Mouse (Mus musculus) heart, embryonic 16.5 days (tissue): ENCODE data around the gene Slc43a3. TPM values are rescaled to one million over a fixed set of nuclear protein-coding genes. Genes with fewer than 3 reads are reported as not detected.

Experiments used
- ATAC-seq: fragments of 200-750 bp; cut with Nextera tagmentation; replicated peaks from 2 replicates; pipeline ENCODE4 v1.8.0; 2017; ENCODE audit warnings: moderate number of reproducible peaks; ENCODE audit not compliant: insufficient read depth, low FRiP score; ENCODE audit errors: extremely low read depth
- H3K27ac ChIP-seq: fragments of 300-500 bp; sonication (generic); 2 replicates; pipeline ENCODE4 v1.5.1; 2014; ENCODE audit warnings: mild to moderate bottlenecking, low read length, control low read depth, moderate library complexity
- H3K27me3 ChIP-seq: fragments of 300-500 bp; sonication (generic); 2 replicates; pipeline ENCODE4 v1.6.1; 2014; ENCODE audit warnings: low read length, mixed read lengths; ENCODE audit not compliant: control insufficient read depth, insufficient read depth
- H3K36me3 ChIP-seq: fragments of 300-500 bp; sonication (generic); 2 replicates; pipeline ENCODE4 v1.6.1; 2014; ENCODE audit not compliant: control insufficient read depth, insufficient read depth
- H3K4me1 ChIP-seq: fragments of 300-500 bp; sonication (generic); 2 replicates; pipeline ENCODE4 v1.6.1; 2014; ENCODE audit warnings: low read length, mixed read lengths; ENCODE audit not compliant: control insufficient read depth, insufficient read depth
- H3K4me2 ChIP-seq: fragments of 300-500 bp; sonication (generic); 2 replicates; pipeline ENCODE4 v1.6.1; 2014; ENCODE audit warnings: low read depth, mild to moderate bottlenecking, control low read depth, low read length
- H3K4me3 ChIP-seq: fragments of 300-500 bp; sonication (generic); 2 replicates; pipeline ENCODE4 v1.5.1; 2014; ENCODE audit warnings: mild to moderate bottlenecking, control low read depth, low read length
- H3K9ac ChIP-seq: fragments of 300-500 bp; sonication (generic); 2 replicates; pipeline ENCODE4 v1.6.1; 2014; ENCODE audit warnings: low read length, control low read depth
- H3K9me3 ChIP-seq: fragments of 300-500 bp; sonication (generic); replicated peaks from 2 replicates; pipeline ENCODE4 v1.6.1; 2016; ENCODE audit warnings: low read length; ENCODE audit not compliant: control insufficient read depth
- WGBS: fragments of 180-500 bp; shearing (Covaris S2); extraction: QIAGEN DNeasy Blood & Tissue Kit; methylation state at CpG from one replicate; pipeline ENCODE4 v1.1.7; 2014; 5-methylcytosine and 5-hydroxymethylcytosine counted together
- polyA plus RNA-seq: library from polyadenylated mRNA; unstranded; fragments of >200 nt; fragmentation: Nextera tagmentation; extraction: Ambion mirVana; gene quantifications from 2 replicates; pipeline ENCODE4 v1.2.1, GENCODE M21; 2015

Gene Slc43a3
- polyA plus RNA-seq, 1 experiment from 2014 or later, result 42.5 TPM

- ATAC-seq, result no peak
- H3K9me3 ChIP-seq, result no peaks in the 10 kb centered on the region
- H3K4me2 ChIP-seq, result no peak overlapping the region
- H3K4me1 ChIP-seq, result 0 out of 2 replicates have a peak, but pooled peaks cover 3% of the 10 kb centered on the region
- H3K9ac ChIP-seq, result no peak overlapping the region
- peaks cover 4% of the 10 kb centered on the region for H3K36me3 ChIP-seq
- H3K4me3 ChIP-seq, result no peak overlapping the region
- H3K27ac ChIP-seq, result no peak overlapping the region
- no peaks in the 10 kb centered on the region for H3K27me3 ChIP-seq
- WGBS, result 91% methylated on average over 4 of the region's 4 CpGs
Observed at GRCm38 (mm10) chr2:84941795-84942194, 5.4 kb downstream of the Slc43a3 start.

- Histone ChIP-seq H3K4me3 (no peak overlapping the region), H3K36me3 (peaks cover 17% of the 10 kb centered on the region), H3K27me3 (no peaks in the 10 kb centered on the region), H3K4me1 (no peaks in the 10 kb centered on the region), H3K9me3 (no peaks in the 10 kb centered on the region), H3K9ac (no peak overlapping the region), H3K4me2 (no peak overlapping the region), H3K27ac (no peak overlapping the region)
- 76% methylated on average over 3 of the region's 3 CpGs for WGBS
- ATAC-seq, result no peak
Observed at GRCm38 (mm10) chr2:84947154-84947771, 10.9 kb downstream of the Slc43a3 start.

GRCm38 (mm10) chr2:84948252-84948651, 11.9 kb downstream of the Slc43a3 start:
- Histone ChIP-seq H3K27me3 (no peaks in the 10 kb centered on the region), H3K9me3 (no peaks in the 10 kb centered on the region), H3K4me3 (no peak overlapping the region), H3K4me2 (no peak overlapping the region), H3K36me3 (peaks cover 17% of the 10 kb centered on the region), H3K4me1 (no peaks in the 10 kb centered on the region), H3K9ac (no peak overlapping the region), H3K27ac (no peak overlapping the region)
- no peak for ATAC-seq
- WGBS, result 94% methylated on average over 7 of the region's 7 CpGs

GRCm38 (mm10) chr2:84948721-84949120, 12.3 kb downstream of the Slc43a3 start:
- Histone ChIP-seq H3K4me2 (no peak overlapping the region), H3K27ac (no peak overlapping the region), H3K9me3 (no peaks in the 10 kb centered on the region), H3K9ac (no peak overlapping the region), H3K4me1 (no peaks in the 10 kb centered on the region), H3K36me3 (peaks cover 21% of the 10 kb centered on the region), H3K27me3 (no peaks in the 10 kb centered on the region), H3K4me3 (no peak overlapping the region)
- 83% methylated on average over 2 of the region's 2 CpGs for WGBS
- ATAC-seq, result no peak

GRCm38 (mm10) chr2:84951027-84951426, 14.6 kb downstream of the Slc43a3 start:
- no peak overlapping the region for H3K4me3 ChIP-seq
- H3K9ac ChIP-seq, result no peak overlapping the region
- no peaks in the 10 kb centered on the region for H3K9me3 ChIP-seq
- H3K27me3 ChIP-seq, result no peaks in the 10 kb centered on the region
- H3K4me1 ChIP-seq, result no peaks in the 10 kb centered on the region
- WGBS, result 78% methylated on average over 8 of the region's 8 CpGs
- peaks cover 23% of the 10 kb centered on the region for H3K36me3 ChIP-seq
- no peak overlapping the region for H3K4me2 ChIP-seq
- no peak for ATAC-seq
- H3K27ac ChIP-seq, result no peak overlapping the region

GRCm38 (mm10) chr2:84952251-84952650, 15.9 kb downstream of the Slc43a3 start:
- H3K27me3 ChIP-seq, result no peaks in the 10 kb centered on the region
- H3K4me3 ChIP-seq, result no peak overlapping the region
- H3K9ac ChIP-seq, result no peak overlapping the region
- ATAC-seq, result no peak
- peaks cover 30% of the 10 kb centered on the region for H3K36me3 ChIP-seq
- no peak overlapping the region for H3K27ac ChIP-seq
- 82% methylated on average over 1 of the region's 1 CpGs for WGBS
- H3K4me1 ChIP-seq, result no peaks in the 10 kb centered on the region
- no peaks in the 10 kb centered on the region for H3K9me3 ChIP-seq
- no peak overlapping the region for H3K4me2 ChIP-seq

- Histone ChIP-seq H3K36me3 (peaks cover 31% of the 10 kb centered on the region), H3K27me3 (no peaks in the 10 kb centered on the region), H3K27ac (no peak overlapping the region), H3K9me3 (no peaks in the 10 kb centered on the region), H3K4me3 (no peak overlapping the region), H3K9ac (no peak overlapping the region), H3K4me1 (no peaks in the 10 kb centered on the region), H3K4me2 (no peak overlapping the region)
- 81% methylated on average over 4 of the region's 4 CpGs for WGBS
- no peak for ATAC-seq
Observed at GRCm38 (mm10) chr2:84952693-84953092, 16.3 kb downstream of the Slc43a3 start.

- no peaks in the 10 kb centered on the region for H3K9me3 ChIP-seq
- peaks cover 28% of the 10 kb centered on the region for H3K36me3 ChIP-seq
- no peaks in the 10 kb centered on the region for H3K27me3 ChIP-seq
- H3K9ac ChIP-seq, result no peak overlapping the region
- WGBS, result 82% methylated on average over 9 of the region's 9 CpGs
- no peaks in the 10 kb centered on the region for H3K4me1 ChIP-seq
- no peak overlapping the region for H3K4me3 ChIP-seq
- no peak overlapping the region for H3K27ac ChIP-seq
- ATAC-seq, result no peak
- H3K4me2 ChIP-seq, result no peak overlapping the region
Observed at GRCm38 (mm10) chr2:84955435-84955834, 19.1 kb downstream of the Slc43a3 start.

- Histone ChIP-seq H3K4me2 (no peak overlapping the region), H3K36me3 (peaks cover 23% of the 10 kb centered on the region), H3K27me3 (no peaks in the 10 kb centered on the region), H3K27ac (no peak overlapping the region), H3K9me3 (no peaks in the 10 kb centered on the region), H3K4me1 (no peaks in the 10 kb centered on the region), H3K9ac (no peak overlapping the region), H3K4me3 (no peak overlapping the region)
- WGBS, result 55% methylated on average over 5 of the region's 5 CpGs
- no peak for ATAC-seq
Observed at GRCm38 (mm10) chr2:84956274-84956673, 19.9 kb downstream of the Slc43a3 start.
